Mouse (Mus musculus): Measurements from ENCODE around the gene Stra6l. TPM values are rescaled to one million over a fixed set of nuclear protein-coding genes. Genes with fewer than 3 reads are reported as not detected.

Stra6l gene
- total and polyA plus RNA-seq, 2 experiments, result 86.7 to 173 TPM

DNA sequence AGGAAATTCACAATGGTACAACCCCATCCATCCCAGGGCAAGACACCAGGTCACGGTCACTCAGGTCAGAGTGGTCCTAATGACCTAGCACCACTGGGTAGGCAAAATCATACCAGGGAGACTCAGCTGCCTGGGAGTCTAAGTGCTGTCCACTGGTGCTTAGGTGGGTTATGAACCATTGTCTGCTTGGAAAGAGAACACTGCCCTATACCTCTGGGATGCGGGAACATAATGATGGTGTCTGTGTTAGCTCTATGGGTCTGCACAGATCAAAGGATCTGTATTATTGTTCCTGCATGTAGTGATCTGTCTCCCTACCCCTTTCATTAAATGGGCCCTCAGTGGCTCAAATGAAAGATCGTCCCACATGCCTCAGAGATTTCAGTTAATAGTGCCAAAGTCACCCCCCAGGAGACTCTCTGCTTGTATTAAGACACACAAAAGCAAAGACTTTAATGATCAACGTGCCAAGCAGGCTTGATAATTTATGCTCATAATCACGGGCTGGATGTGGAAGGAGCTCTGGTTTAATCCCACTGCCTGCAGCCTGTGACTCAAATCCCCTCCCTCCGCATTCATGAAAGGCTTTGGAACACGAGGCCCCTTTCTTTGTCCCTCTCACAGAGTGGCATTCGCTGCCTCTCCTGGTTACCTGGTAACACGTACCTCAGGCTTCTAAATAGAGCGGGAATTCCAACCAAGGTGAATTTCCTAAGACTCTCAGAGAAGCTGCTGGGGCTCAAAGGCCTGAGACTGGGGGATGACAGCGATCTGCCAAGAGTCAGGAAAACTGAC is 25.5 kb upstream of the Stra6l start:
- no peak for TF ChIP-seq POLR2A (IDR thresholded peaks at IDR 0.05; ENCODE audit: extremely low read depth, insufficient read depth, low read length)
- TF ChIP-seq CTCF (IDR thresholded peaks at IDR 0.05; ENCODE audit: low read depth, low read length), result no peak
- no peak overlapping the region for H3K9ac ChIP-seq (ENCODE audit: low read depth, low read length)
- no peaks in the 10 kb centered on the region for H3K79me2 ChIP-seq (ENCODE audit: control insufficient read depth, insufficient read depth, low read length)
- 70% methylated on average over 11 of the region's 11 CpGs for WGBS
- H3K4me1 ChIP-seq (ENCODE audit: control insufficient read depth, insufficient read depth, low read length), result peaks cover 3% of the 10 kb centered on the region
- DNase-seq (ENCODE audit: extremely low read depth, low read depth, low spot score), result no peak
- H3K36me3 ChIP-seq (ENCODE audit: control insufficient read depth, insufficient read depth, low read length), result no peaks in the 10 kb centered on the region
- H3K27me3 ChIP-seq (ENCODE audit: control insufficient read depth, insufficient read depth, low read length), result peaks cover 13% of the 10 kb centered on the region
- H3K4me3 ChIP-seq (ENCODE audit: insufficient read depth, low read depth, low read length), result no peak overlapping the region
- no peak overlapping the region for H3K27ac ChIP-seq (replicated peaks; ENCODE audit: insufficient read depth, low read depth, low read length)

DNA sequence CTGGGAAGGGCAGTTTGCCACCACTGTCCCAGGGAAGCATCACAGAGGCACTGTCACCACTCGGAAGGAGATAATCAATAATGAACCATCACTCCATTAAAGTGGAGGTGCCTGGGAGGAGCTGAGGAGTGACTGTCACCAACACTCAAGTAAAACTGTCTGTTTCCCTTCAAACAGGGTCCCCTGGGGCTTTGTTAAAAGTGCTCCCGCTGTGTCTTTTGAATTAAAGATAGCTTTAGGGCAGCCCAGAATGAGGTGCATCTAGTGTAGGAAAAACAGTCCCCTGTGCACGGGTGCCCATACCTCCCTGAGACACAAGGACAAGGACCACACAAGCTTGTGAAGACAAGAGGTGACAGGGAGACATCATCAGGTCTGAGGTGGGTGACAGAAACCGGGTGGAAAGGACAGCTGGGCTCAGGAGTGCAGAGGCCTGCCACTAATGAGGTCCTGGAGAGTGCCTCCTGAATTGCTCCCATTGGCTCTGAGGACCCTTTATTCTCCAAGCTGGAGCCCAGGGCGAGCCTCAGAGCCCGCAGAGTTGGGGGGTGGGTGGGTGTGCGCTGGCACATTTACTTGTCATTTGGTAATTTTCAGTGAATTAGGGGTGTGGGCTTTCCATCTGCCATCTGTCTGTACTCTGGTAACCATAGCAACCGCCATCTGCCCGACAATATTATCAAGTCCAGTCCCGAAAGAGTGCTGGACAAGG is 24.3 kb upstream of the Stra6l start:
- WGBS, result 26% methylated on average over 10 of the region's 10 CpGs

DNA sequence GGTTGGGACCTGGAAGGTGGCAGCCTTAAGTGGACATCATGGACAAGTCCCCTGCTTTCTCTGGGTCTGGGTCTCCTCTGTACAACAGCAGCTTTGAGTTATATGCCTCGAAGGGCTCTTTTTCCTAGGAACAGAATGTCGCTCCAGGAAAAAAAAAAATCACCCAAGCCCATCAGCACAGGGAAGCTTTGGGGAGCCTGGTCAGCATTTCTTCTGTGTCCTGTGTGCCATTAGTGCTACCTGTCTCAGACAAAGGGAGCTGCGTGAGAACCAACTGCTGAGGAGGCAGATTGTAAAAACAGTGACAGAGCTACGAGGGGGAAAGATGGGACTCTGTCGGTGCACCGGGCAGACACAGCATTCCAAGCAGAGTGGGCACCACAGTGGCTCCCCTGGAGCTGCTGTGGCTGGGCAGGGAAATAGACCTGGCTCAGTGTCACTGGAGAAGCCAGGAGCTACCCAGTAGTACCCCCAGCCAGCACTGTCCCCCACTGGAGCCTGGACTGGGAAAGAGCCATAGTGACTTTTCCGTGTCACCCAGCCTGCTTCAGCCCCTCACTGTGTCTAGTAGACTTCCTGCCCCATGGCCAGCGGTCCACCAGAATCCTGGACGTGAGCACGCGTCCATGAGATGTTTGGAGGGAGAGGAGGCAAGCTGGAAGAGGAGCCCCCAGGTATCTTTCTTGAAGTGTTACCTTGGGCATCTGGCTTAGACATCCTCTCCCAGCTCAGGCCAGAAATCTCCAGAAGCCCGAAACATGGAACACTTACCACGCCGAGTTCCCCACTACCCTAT is 23.5 kb upstream of the Stra6l start:
- no peak for DNase-seq (ENCODE audit: extremely low read depth, low read depth, low spot score)
- H3K27me3 ChIP-seq (ENCODE audit: control insufficient read depth, insufficient read depth, low read length), result peaks cover 13% of the 10 kb centered on the region
- TF ChIP-seq POLR2A (IDR thresholded peaks at IDR 0.05; ENCODE audit: extremely low read depth, insufficient read depth, low read length), result no peak
- no peak for TF ChIP-seq CTCF (IDR thresholded peaks at IDR 0.05; ENCODE audit: low read depth, low read length)

More for the DNA sequence above, 24.3 kb upstream of the Stra6l start:
- Histone ChIP-seq H3K9ac (ENCODE audit: low read depth, low read length) (no peak overlapping the region), H3K27ac (replicated peaks; ENCODE audit: insufficient read depth, low read depth, low read length) (no peak overlapping the region), H3K4me1 (ENCODE audit: control insufficient read depth, insufficient read depth, low read length) (peaks cover 3% of the 10 kb centered on the region), H3K79me2 (ENCODE audit: control insufficient read depth, insufficient read depth, low read length) (no peaks in the 10 kb centered on the region), H3K4me3 (ENCODE audit: insufficient read depth, low read depth, low read length) (no peak overlapping the region), H3K36me3 (ENCODE audit: control insufficient read depth, insufficient read depth, low read length) (no peaks in the 10 kb centered on the region), H3K27me3 (ENCODE audit: control insufficient read depth, insufficient read depth, low read length) (peaks cover 13% of the 10 kb centered on the region)
- TF ChIP-seq POLR2A (IDR thresholded peaks at IDR 0.05; ENCODE audit: extremely low read depth, insufficient read depth, low read length), result no peak
- TF ChIP-seq CTCF (IDR thresholded peaks at IDR 0.05; ENCODE audit: low read depth, low read length), result no peak
- DNase-seq (ENCODE audit: extremely low read depth, low read depth, low spot score), result no peak

DNA sequence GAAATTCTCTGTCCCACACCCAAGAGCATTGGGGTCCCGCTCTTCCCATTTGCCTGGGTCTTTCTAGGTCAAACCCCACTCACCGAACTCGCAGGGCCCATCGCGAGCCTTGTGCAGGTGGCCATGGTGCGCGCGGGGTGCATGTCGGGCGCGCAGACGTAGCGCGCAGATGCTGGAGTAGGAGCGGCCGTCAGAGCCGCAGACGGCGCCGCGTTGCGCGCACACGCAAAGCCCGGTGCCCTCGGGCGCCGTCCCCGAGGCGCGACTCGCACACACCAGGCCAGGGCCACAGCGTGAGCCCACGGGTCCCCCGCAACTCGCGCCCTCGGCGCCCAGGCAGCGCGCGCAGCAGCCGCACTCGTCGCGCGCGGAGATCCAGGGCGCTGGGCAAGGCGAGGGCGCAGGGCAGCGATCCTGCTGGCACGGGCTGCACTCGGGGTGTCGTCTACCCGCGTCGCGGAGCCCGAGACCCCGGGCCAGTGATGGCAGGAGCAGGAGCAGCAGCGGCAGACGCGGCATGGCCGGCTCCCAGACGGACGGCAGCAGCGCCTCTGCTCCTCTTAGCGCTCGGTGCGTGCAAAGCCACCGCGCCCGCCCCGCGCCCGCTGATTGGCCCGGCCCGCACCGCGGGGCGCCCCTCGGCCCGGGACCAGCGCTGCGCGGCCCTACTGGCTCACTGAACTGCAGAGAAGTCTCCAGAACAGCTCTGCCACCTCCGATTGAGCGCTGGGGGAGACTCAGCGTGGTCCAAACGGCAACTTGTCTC is 22.0 kb upstream of the Stra6l start, which contains the start of gene Igfbpl1:
Gene Igfbpl1 (minus strand): TSS at position 649 of the 766 bp plus-strand sequence.
- TF ChIP-seq POLR2A (IDR thresholded peaks at IDR 0.05; ENCODE audit: extremely low read depth, insufficient read depth, low read length) (no peak), CTCF (IDR thresholded peaks at IDR 0.05; ENCODE audit: low read depth, low read length) (no peak)
- Histone ChIP-seq H3K4me3 (ENCODE audit: insufficient read depth, low read depth, low read length) (no peak within 1 kb of the TSS), H3K36me3 (ENCODE audit: control insufficient read depth, insufficient read depth, low read length) (no peaks in the 10 kb centered on the region), H3K4me1 (ENCODE audit: control insufficient read depth, insufficient read depth, low read length) (no peaks in the 10 kb centered on the region), H3K27ac (replicated peaks; ENCODE audit: insufficient read depth, low read depth, low read length) (no peak within 1 kb of the TSS), H3K79me2 (ENCODE audit: control insufficient read depth, insufficient read depth, low read length) (no peaks in the 10 kb centered on the region), H3K27me3 (ENCODE audit: control insufficient read depth, insufficient read depth, low read length) (peaks cover 13% of the 10 kb centered on the region), H3K9ac (ENCODE audit: low read depth, low read length) (no peak within 1 kb of the TSS)
- WGBS, result 3% methylated on average over 91 of the region's 91 CpGs
- no peak for DNase-seq (ENCODE audit: extremely low read depth, low read depth, low spot score)

More for the DNA sequence above, 23.5 kb upstream of the Stra6l start:
- Histone ChIP-seq H3K27ac (replicated peaks; ENCODE audit: insufficient read depth, low read depth, low read length) (no peak overlapping the region), H3K4me3 (ENCODE audit: insufficient read depth, low read depth, low read length) (no peak overlapping the region), H3K9ac (ENCODE audit: low read depth, low read length) (no peak overlapping the region), H3K36me3 (ENCODE audit: control insufficient read depth, insufficient read depth, low read length) (no peaks in the 10 kb centered on the region), H3K4me1 (ENCODE audit: control insufficient read depth, insufficient read depth, low read length) (peaks cover 3% of the 10 kb centered on the region), H3K79me2 (ENCODE audit: control insufficient read depth, insufficient read depth, low read length) (no peaks in the 10 kb centered on the region)
- WGBS, result 49% methylated on average over 14 of the region's 14 CpGs

Data from liver, adult 2 months (tissue).